Mouse (Mus musculus): ENCODE measurements around the gene Frmd6. TPM values are rescaled to one million over a fixed set of nuclear protein-coding genes. Genes with fewer than 3 reads are reported as not detected.

Gene Frmd6
- polyA plus RNA-seq (2015; fragmentation: Nextera tagmentation; extraction: Ambion mirVana): 6.9 and 7.5 TPM in 2 replicates

DNA sequence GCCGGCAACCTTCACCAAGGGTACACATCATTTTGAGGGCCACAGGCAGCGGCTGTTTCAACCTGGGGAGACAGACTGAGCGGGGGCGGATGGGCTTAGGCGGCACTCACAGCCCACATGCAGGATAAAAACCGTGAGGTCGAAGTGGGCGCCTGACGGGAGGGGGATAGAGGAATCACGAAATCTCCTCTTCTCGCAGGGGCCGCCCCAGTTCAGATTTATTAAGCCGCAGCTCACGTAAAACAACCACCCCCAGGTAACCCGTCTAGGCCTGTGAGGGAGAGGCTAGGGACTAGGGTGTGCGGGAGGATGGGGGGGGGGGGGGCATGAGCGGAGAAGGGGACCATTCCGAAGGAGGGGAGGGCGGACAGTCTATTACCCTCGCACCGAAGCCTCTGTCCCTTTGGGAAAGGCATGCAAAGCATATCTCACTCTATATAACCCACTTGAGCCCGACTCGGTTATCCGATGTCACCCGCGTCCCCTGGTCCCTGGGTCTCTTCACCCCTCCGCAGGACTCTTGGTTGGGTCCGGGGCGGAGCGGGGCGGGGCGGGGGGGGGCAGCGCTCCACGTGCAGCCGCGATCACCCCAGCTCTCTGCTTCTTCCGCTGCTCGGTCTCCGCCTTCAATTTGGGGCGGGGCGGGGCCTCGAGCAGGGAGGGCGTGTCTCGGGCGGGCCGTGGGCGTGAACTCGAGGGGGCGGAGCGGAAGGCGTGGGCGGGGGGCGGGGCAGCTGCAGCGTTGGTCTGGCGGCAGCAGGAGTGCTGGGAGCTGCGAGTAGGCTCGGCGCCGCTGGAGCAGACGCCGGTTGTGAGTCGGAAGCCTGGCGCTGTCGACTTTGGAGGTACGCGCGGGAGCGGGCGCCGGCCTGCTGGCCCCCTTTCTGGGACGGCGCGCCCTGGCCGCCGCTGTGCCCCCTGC lies at the start of gene Frmd6:
Gene Frmd6, plus strand, starts transcription at position 786 of the 922 bp plus-strand sequence.

DNA sequence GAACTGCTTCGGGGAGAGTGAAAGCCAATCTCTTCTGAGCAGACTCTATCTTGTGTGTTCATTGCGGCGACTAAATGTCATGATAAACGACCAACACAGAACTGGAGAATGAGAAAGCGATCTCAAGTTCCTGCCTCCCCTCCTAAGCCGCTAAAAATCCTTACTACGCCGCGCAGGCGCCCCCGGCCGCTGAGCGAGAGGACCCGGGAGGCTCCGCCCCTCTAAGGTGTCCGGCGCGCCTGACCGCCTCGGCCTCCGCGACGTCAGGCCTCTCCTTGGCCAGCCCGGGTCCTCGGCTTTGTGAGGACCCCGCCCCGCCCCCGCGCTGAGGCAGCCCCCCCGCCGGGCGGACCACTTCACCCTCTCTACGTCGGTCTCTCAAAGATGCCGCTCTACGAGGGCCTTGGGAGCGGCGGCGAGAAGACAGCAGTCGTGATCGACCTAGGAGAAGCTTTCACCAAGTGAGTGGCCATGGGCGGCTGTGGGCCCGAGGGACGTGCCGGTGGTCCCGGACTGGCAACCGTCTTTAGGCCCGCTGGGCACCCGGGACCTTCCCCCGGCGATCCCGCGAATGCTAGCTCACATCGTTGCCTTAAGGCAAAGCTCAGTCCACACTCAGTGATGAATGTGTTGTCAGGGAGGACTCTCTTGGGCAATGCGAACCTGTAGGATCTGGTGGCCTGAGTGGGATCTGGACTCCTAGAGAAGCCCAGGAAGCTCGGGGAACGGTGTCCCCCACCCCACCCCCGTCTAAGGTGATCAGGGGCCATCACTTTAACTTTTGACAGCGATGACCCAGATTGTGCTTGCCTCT lies 112.5 kb downstream of the Frmd6 start, which contains the start of gene Actr10:
Gene Actr10, plus strand, starts transcription at position 287 of the 814 bp plus-strand sequence.

Other genes with a start within 250 kb of the Frmd6 start
- gene Actr10, start 112.3 kb downstream of the Frmd6 start, polyA plus RNA-seq (2015; fragmentation: Nextera tagmentation; extraction: Ambion mirVana): 164 and 168 TPM in 2 replicates
- 507 and 530 TPM in 2 replicates for gene Psma3, start 149.1 kb downstream of the Frmd6 start, polyA plus RNA-seq (2015; fragmentation: Nextera tagmentation; extraction: Ambion mirVana)
- 41.0 and 43.8 TPM in 2 replicates for gene Arid4a, start 190.5 kb downstream of the Frmd6 start, polyA plus RNA-seq (2015; fragmentation: Nextera tagmentation; extraction: Ambion mirVana)

Data from neural tube, postnatal 0 days (tissue).